Mouse (Mus musculus): Measurements from ENCODE around the gene Tyrobp.

DNA sequence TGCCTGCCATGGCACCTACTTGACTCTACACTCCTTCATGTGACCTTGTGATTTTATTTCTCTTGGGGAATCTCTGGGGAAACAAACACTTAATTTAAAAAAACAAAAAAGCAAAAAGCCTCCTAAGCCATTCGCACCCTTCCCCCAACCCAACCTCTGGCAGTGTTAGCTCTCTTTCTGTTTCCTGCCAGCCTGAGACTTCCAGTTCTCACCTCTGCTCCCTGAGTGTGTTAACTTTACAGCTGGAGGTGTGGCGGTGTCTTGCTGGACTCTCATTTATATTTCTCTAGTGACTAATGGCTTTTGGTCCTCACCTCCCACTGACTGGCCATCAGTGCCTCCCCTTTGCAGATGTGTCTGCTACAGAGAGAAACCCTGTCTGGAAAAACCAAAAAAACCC is 3.8 kb upstream of the Tyrobp start:
- TF ChIP-seq CTCF (IDR thresholded peaks at IDR 0.05; ENCODE audit: low read depth) (no peak), EP300 (IDR thresholded peaks at IDR 0.05; ENCODE audit: low read depth) (no peak)

Measured in heart, postnatal 0 days (tissue).